Mouse (Mus musculus) lung, postnatal 4 days (tissue): ENCODE results near the gene Iqsec1.

Source experiments
- DNase-seq, 2 experiments: peaks; one replicate each; pipeline ENCODE4 v3.0.0; 2021

Gene Iqsec1

GRCm38 (mm10) chr6:90610248-90610647 lies 378.2 kb downstream of the Iqsec1 start:
- DNase-seq = no peak

GRCm38 (mm10) chr6:90608186-90608585 lies 380.3 kb downstream of the Iqsec1 start:
- DNase-seq = peak in 1 of 2 experiments; percentile 53

- DNase-seq = peak; percentile 68 to 71
These were observed 381.3 kb downstream of the Iqsec1 start for GRCm38 (mm10) chr6:90607196-90607595.

GRCm38 (mm10) chr6:90606538-90606937 lies 381.9 kb downstream of the Iqsec1 start:
- DNase-seq = peak; percentile 65 to 74
